Mouse (Mus musculus) ES-E14 (cell line): ENCODE results near the gene Ube2q1. TPM values are rescaled to one million over a fixed set of nuclear protein-coding genes. Genes with fewer than 3 reads are reported as not detected.

Experiments used
- DNase-seq: peaks from one replicate; pipeline ENCODE4 v3.0.0-alpha.2; 2013; ENCODE audit warnings: low read depth, low spot score
- H3K27ac ChIP-seq: 2 replicates; pipeline ENCODE4 v1.5.1; 2012; ENCODE audit warnings: low read depth, mild to moderate bottlenecking, low read length, moderate library complexity, mixed read lengths; ENCODE audit not compliant: poor library complexity, insufficient read depth, severe bottlenecking
- H3K36me3 ChIP-seq: 2 replicates; pipeline ENCODE4 v1.6.1; 2012; ENCODE audit warnings: mild to moderate bottlenecking, low read length, moderate library complexity, mixed read lengths; ENCODE audit not compliant: control insufficient read depth, poor library complexity, insufficient read depth, severe bottlenecking
- H3K4me1 ChIP-seq, 2 experiments: fragments of 150-350 bp in 1 of 2; sonication (generic) in 1 of 2; 2 replicates each; pipeline ENCODE4 v1.6.1; 2012; ENCODE audit warnings: low read length in 2 of 2, mild to moderate bottlenecking in 1 of 2, mixed read lengths in 1 of 2; ENCODE audit not compliant: control insufficient read depth in 2 of 2, insufficient read depth in 2 of 2, poor library complexity in 1 of 2
- H3K4me3 ChIP-seq, 2 experiments: fragments of 150-350 bp in 1 of 2; sonication (generic) in 1 of 2; 2 replicates each; pipeline ENCODE4 v1.5.1; 2012; ENCODE audit warnings: low read length in 2 of 2, low read depth in 1 of 2, mild to moderate bottlenecking in 1 of 2, mixed read lengths in 1 of 2; ENCODE audit not compliant: insufficient read depth in 1 of 2, poor library complexity in 1 of 2, severe bottlenecking in 1 of 2
- H3K9ac ChIP-seq: 2 replicates; pipeline ENCODE4 v1.6.1; 2012; ENCODE audit warnings: low read depth, mild to moderate bottlenecking, low read length, mixed read lengths; ENCODE audit not compliant: poor library complexity, insufficient read depth, severe bottlenecking
- H3K9me3 ChIP-seq: fragments of 150-350 bp; sonication (generic); 2 replicates; pipeline ENCODE4 v1.6.1; 2012; ENCODE audit warnings: low read depth, mild to moderate bottlenecking, low read length; ENCODE audit not compliant: control insufficient read depth, insufficient read depth
- CHD2 ChIP-seq: IDR thresholded peaks from 2 replicates; pipeline ENCODE4 v1.6.1; 2014; ENCODE audit warnings: mild to moderate bottlenecking, low read depth, low read length, inconsistent platforms
- HCFC1 ChIP-seq: IDR thresholded peaks from 2 replicates; pipeline ENCODE4 v1.6.1; 2012; ENCODE audit warnings: low read length, inconsistent platforms, borderline replicate concordance; ENCODE audit not compliant: insufficient read depth
- MAFK ChIP-seq: IDR thresholded peaks from 2 replicates; pipeline ENCODE4 v1.6.1; 2014; ENCODE audit warnings: mild to moderate bottlenecking, low read depth, low read length, inconsistent platforms; ENCODE audit not compliant: insufficient read depth
- ZC3H11A ChIP-seq: IDR thresholded peaks from 2 replicates; pipeline ENCODE4 v1.6.1; 2012; ENCODE audit warnings: low read depth, mild to moderate bottlenecking, inconsistent platforms, low read length, borderline replicate concordance
- ZNF384 ChIP-seq: IDR thresholded peaks from 2 replicates; pipeline ENCODE4 v1.6.1; 2012; ENCODE audit warnings: low read depth, low read length, inconsistent platforms
- in situ Hi-C, 2 experiments: fragments of 600-800 bp; cut with MboI; formaldehyde crosslinking; loops; one replicate each; pipeline ENCODE4 v1.15.1; 2025; ENCODE audit warnings: low sequenced_read_pairs in 2 of 2, inconsistent platforms in 1 of 2; ENCODE audit not compliant: unreplicated experiment in 2 of 2
- total RNA-seq: library from RNA; depleted of rRNA; stranded (reverse); fragments of 300-350 nt; gene quantifications from 2 replicates; pipeline ENCODE4 v1.2.3, GENCODE M21; 2012

Ube2q1 gene
- total RNA-seq, 1 experiment: 45.2 TPM

GRCm38 (mm10) chr3:89759786-89760185 lies 13.6 kb upstream of the Ube2q1 start:
- Histone ChIP-seq H3K27ac (no peak overlapping the region), H3K9ac (no peak overlapping the region), H3K36me3 (no peaks in the 10 kb centered on the region), H3K9me3 (no peaks in the 10 kb centered on the region), H3K4me1 (peaks cover 0 to 8% of the 10 kb centered on the region in 2 experiments; a peak in 1 of 4 replicates), H3K4me3 (no peak overlapping the region)
- DNase-seq: no peak
- TF ChIP-seq ZC3H11A: no peak
- TF ChIP-seq CHD2: no peak
- TF ChIP-seq ZNF384: no peak
- in situ Hi-C loops: loop anchor here in 1 of 2 experiments (10.0 kb wide), 1 partner anchor 245 kb away; no protein-coding TSS in a partner anchor

- TF ChIP-seq CHD2: no peak
- TF ChIP-seq HCFC1: no peak
- TF ChIP-seq MAFK: no peak
- no peak for TF ChIP-seq ZC3H11A
- no peak for TF ChIP-seq ZNF384
- H3K9ac ChIP-seq: no peak within 1 kb of the TSS
- peak; percentile 74 for DNase-seq
- H3K9me3 ChIP-seq: no peaks in the 10 kb centered on the region
- in situ Hi-C loops: loop anchor here in 1 of 2 experiments (10.0 kb wide), 1 partner anchor 249 kb away; no protein-coding TSS in a partner anchor
- H3K36me3 ChIP-seq: peaks cover 2% of the 10 kb centered on the region; the same call in 1 of the 2 replicates
- peak within 1 kb of the TSS; percentile 35 to 65 for H3K4me3 ChIP-seq
- no peak within 1 kb of the TSS for H3K27ac ChIP-seq
- H3K4me1 ChIP-seq: peaks cover 0 to 8% of the 10 kb centered on the region in 2 experiments; a peak in 1 of 4 replicates
These were observed 9.2 kb upstream of the Ube2q1 start, which contains the start of gene Chrnb2 for GRCm38 (mm10) chr3:89764119-89764724. TSS of gene Chrnb2 (minus strand) at chr3:89764632.

- no peak overlapping the region for H3K27ac ChIP-seq
- peaks cover 3% of the 10 kb centered on the region; the same call in 1 of the 2 replicates for H3K36me3 ChIP-seq
- DNase-seq: no peak
- no peak for TF ChIP-seq ZC3H11A
- H3K9me3 ChIP-seq: no peaks in the 10 kb centered on the region
- no peak overlapping the region for H3K9ac ChIP-seq
- in situ Hi-C loops: loop anchor here in 1 of 2 experiments (10.0 kb wide), 1 partner anchor 255 kb away; no protein-coding TSS in a partner anchor
- H3K4me3 ChIP-seq: no peak overlapping the region
- peaks cover 3 to 6% of the 10 kb centered on the region in 2 experiments; a peak in 3 of 4 replicates for H3K4me1 ChIP-seq
These were observed 3.8 kb upstream of the Ube2q1 start for GRCm38 (mm10) chr3:89769584-89769983.

GRCm38 (mm10) chr3:89770425-89771002 lies 2.9 kb upstream of the Ube2q1 start:
- no peaks in the 10 kb centered on the region for H3K9me3 ChIP-seq
- no peak for DNase-seq
- in situ Hi-C loops: no loop called here
- no peak overlapping the region for H3K27ac ChIP-seq
- peaks cover 7% of the 10 kb centered on the region; the same call in 1 of the 2 replicates for H3K36me3 ChIP-seq
- no peak overlapping the region for H3K9ac ChIP-seq
- peaks cover 4 to 14% of the 10 kb centered on the region in 2 experiments for H3K4me1 ChIP-seq
- no peak overlapping the region for H3K4me3 ChIP-seq
- TF ChIP-seq HCFC1: no peak

- Histone ChIP-seq H3K27ac (peak overlapping the region; percentile 93), H3K36me3 (peaks cover 23% of the 10 kb centered on the region), H3K4me3 (peak overlapping the region; percentile 86 to 92), H3K4me1 (peaks cover 4 to 19% of the 10 kb centered on the region in 2 experiments), H3K9ac (peak overlapping the region; percentile 90), H3K9me3 (no peaks in the 10 kb centered on the region)
- in situ Hi-C loops: no loop called here
- DNase-seq: peak; percentile 92
- TF ChIP-seq ZNF384 (no peak), CHD2 (no peak), HCFC1 (peak; percentile 47; the same call in 1 of the 2 replicates), ZC3H11A (peak; percentile 89; the same call in 1 of the 2 replicates), MAFK (no peak)
These were observed 838 bp upstream of the Ube2q1 start for GRCm38 (mm10) chr3:89772588-89772967.
